Mouse (Mus musculus) heart, postnatal 0 days (tissue): ENCODE data around the gene Hpse2.

ENCODE experiments used
- CTCF ChIP-seq: IDR thresholded peaks from 2 replicates; pipeline ENCODE4 v1.5.1; 2016; ENCODE audit warnings: antibody characterized with exemption, control low read depth, low read depth
- EP300 ChIP-seq: IDR thresholded peaks from 2 replicates; pipeline ENCODE4 v1.6.1; 2016; ENCODE audit warnings: antibody characterized with exemption, low read depth

- TF ChIP-seq CTCF, result no peak
- TF ChIP-seq EP300, result no peak
Observed at GRCm38 (mm10) chr19:42837591-42837990, 550.6 kb downstream of the Hpse2 start.
